Mouse (Mus musculus) C2C12 (cell line): ENCODE results near the gene Ptgds. TPM values are rescaled to one million over a fixed set of nuclear protein-coding genes. Genes with fewer than 3 reads are reported as not detected.

Source experiments
- H3K27me3 ChIP-seq: one replicate; pipeline ENCODE4 v1.6.1; 2011; ENCODE audit not compliant: control insufficient read depth, insufficient read depth, insufficient read length
- H3K36me3 ChIP-seq: one replicate; pipeline ENCODE4 v1.6.1; 2011; ENCODE audit not compliant: control insufficient read depth, insufficient read depth
- H3K4me3 ChIP-seq: one replicate; pipeline ENCODE4 v1.5.1; 2011; ENCODE audit warnings: mild to moderate bottlenecking, control low read depth; ENCODE audit not compliant: poor library complexity, insufficient read depth, severe bottlenecking
- H3K79me2 ChIP-seq: one replicate; pipeline ENCODE4 v1.6.1; 2011; ENCODE audit not compliant: control insufficient read depth, insufficient read depth
- H3K79me3 ChIP-seq: one replicate; pipeline ENCODE4 v1.6.1; 2011; ENCODE audit warnings: low read depth, control low read depth
- H3ac ChIP-seq: one replicate; pipeline ENCODE3; 2011; ENCODE audit warnings: low read depth; ENCODE audit not compliant: control insufficient read depth, insufficient read length
- CEBPB ChIP-seq: IDR thresholded peaks from one replicate; pipeline ENCODE4 v1.6.1; 2011; ENCODE audit warnings: low read depth, mild to moderate bottlenecking, control low read depth, moderate library complexity
- CTCF ChIP-seq: IDR thresholded peaks from one replicate; pipeline ENCODE4 v1.5.1; 2011; ENCODE audit not compliant: control insufficient read depth, insufficient read depth, insufficient read length
- FOSL1 ChIP-seq: IDR thresholded peaks from one replicate; pipeline ENCODE4 v1.8.0; 2011; ENCODE audit warnings: mild to moderate bottlenecking, low read length; ENCODE audit not compliant: poor library complexity, insufficient read depth, severe bottlenecking
- MAX ChIP-seq: IDR thresholded peaks from one replicate; pipeline ENCODE4 v1.6.1; 2011; ENCODE audit warnings: mild to moderate bottlenecking, control low read depth
- MYOD1 ChIP-seq: IDR thresholded peaks from one replicate; pipeline ENCODE4 v1.6.1; 2011; ENCODE audit warnings: low read depth; ENCODE audit not compliant: control insufficient read depth, insufficient read length
- MYOG ChIP-seq: IDR thresholded peaks from one replicate; pipeline ENCODE4 v1.6.1; 2011; ENCODE audit not compliant: control insufficient read depth, insufficient read length; ENCODE audit errors: extremely low read depth
- USF1 ChIP-seq: IDR thresholded peaks from one replicate; pipeline ENCODE4 v1.6.1; 2011; ENCODE audit warnings: low read depth, mild to moderate bottlenecking, control low read depth, moderate library complexity
- polyA plus RNA-seq: library from polyadenylated mRNA; unstranded; fragments of >200 nt; fragmentation: generic; extraction: Trizol; gene quantifications from one replicate; pipeline ENCODE4 v1.2.1, GENCODE M21; 2012; ENCODE audit warnings: missing spikeins

Ptgds gene
- polyA plus RNA-seq, 1 experiment, result not detected

GRCm38 (mm10) chr2:25501593-25502486, 32.0 kb upstream of the Ptgds start, which contains the start of gene C8g:
C8g (minus strand) TSS chr2:25501719.
- peaks cover 11% of the 10 kb centered on the region for H3K36me3 ChIP-seq
- peaks cover 9% of the 10 kb centered on the region for H3K79me3 ChIP-seq
- no peak for TF ChIP-seq CTCF
- TF ChIP-seq MYOG, result no peak
- TF ChIP-seq FOSL1, result no peak
- no peak for TF ChIP-seq USF1
- TF ChIP-seq MAX, result no peak
- TF ChIP-seq CEBPB, result no peak
- no peak for TF ChIP-seq MYOD1
- no peaks in the 10 kb centered on the region for H3K27me3 ChIP-seq
- H3K4me3 ChIP-seq, result peak within 1 kb of the TSS; percentile 96
- peak within 1 kb of the TSS; percentile 67 for H3ac ChIP-seq
- H3K79me2 ChIP-seq, result peaks cover 19% of the 10 kb centered on the region

DNA sequence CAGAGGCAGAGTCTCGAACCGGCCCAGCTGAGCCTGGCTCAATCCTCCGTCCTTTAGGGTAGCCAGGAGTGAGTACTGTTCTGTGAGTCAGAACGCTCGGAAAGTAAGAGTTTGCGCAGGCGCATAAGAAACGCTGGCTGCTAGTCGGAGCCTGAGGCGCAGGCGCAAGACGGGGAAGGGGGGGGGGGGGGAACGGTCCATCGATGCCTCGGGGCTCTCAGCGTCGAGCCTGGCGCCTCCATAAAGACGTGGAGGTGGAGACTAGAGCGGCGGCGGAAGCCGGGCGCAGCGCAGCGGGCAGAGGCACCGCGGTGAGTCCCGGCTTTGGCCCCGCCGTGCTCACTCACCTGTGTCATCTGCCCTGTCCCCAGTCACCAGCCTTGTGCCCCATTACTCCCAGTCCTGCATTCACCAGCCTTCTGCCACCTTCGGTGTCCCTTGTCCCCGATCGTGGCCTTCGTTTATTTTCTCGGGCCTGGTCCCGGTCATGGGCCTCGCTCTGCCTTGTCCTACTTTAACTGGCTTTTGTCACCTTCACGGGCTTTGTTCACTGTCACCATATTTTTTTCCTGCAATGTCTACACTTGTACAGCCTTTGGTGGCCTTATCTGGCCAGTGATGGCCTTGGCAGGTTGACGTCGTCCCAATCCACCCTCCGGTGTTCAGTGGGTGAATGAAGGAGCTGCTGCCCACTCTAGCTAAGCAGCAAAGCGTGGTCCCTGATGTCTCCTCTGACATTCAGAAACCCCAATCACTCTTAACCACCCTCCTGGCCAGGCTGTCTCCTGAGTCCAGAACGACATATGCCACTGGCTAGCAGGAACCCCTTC, 30.9 kb upstream of the Ptgds start, which contains the start of gene Fbxw5:
Fbxw5 (plus strand) TSS at position 175 of the 830 bp plus-strand sequence.
- H3K27me3 ChIP-seq, result no peaks in the 10 kb centered on the region
- H3K79me2 ChIP-seq, result peaks cover 19% of the 10 kb centered on the region
- peaks cover 9% of the 10 kb centered on the region for H3K79me3 ChIP-seq
- peak within 1 kb of the TSS; percentile 96 for H3K4me3 ChIP-seq
- H3ac ChIP-seq, result peak within 1 kb of the TSS; percentile 67
- TF ChIP-seq USF1 (no peak), MYOG (no peak), MYOD1 (no peak)
- H3K36me3 ChIP-seq, result peaks cover 11% of the 10 kb centered on the region

DNA sequence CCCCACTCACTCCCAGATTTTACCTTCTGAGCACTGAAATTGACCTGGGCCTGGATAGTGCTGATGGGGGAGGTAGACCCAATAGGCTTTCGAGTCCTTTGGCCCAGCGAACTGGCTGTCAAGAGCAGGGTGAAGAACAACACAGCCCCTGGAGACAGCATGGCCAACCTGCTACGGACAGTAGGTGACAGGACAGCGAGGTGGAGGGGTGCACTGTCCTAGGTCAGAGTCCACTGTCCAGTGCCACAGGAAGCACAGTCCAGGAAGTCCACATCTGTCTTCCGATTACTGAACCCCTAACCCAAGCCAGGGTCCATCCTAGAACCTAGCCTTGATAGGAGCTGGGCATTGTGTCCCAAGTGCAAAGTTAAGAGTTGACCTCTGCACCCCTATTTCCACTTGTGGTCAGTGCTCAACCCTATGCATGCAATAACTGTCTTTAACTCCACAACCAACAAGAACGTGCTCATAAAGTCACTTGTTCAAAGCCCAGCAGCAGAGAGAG, 30.3 kb upstream of the Ptgds start:
- peaks cover 9% of the 10 kb centered on the region for H3K79me3 ChIP-seq
- H3K36me3 ChIP-seq, result peaks cover 11% of the 10 kb centered on the region
- H3K79me2 ChIP-seq, result peaks cover 19% of the 10 kb centered on the region
- no peaks in the 10 kb centered on the region for H3K27me3 ChIP-seq
- H3K4me3 ChIP-seq, result peak overlapping the region; percentile 96
- TF ChIP-seq FOSL1 (no peak), USF1 (no peak), MYOG (no peak), MAX (no peak), CTCF (no peak), CEBPB (no peak), MYOD1 (no peak)
- no peak overlapping the region for H3ac ChIP-seq

GRCm38 (mm10) chr2:25498622-25499478, 29.0 kb upstream of the Ptgds start:
- no peak for TF ChIP-seq MYOD1
- TF ChIP-seq USF1, result no peak
- no peak for TF ChIP-seq FOSL1
- TF ChIP-seq CTCF, result no peak
- TF ChIP-seq MAX, result no peak
- no peak for TF ChIP-seq CEBPB
- no peak for TF ChIP-seq MYOG
- H3ac ChIP-seq, result no peak overlapping the region
- H3K79me3 ChIP-seq, result peaks cover 9% of the 10 kb centered on the region
- H3K36me3 ChIP-seq, result peaks cover 8% of the 10 kb centered on the region
- peaks cover 19% of the 10 kb centered on the region for H3K79me2 ChIP-seq
- H3K4me3 ChIP-seq, result no peak overlapping the region
- H3K27me3 ChIP-seq, result no peaks in the 10 kb centered on the region
